Mouse (Mus musculus): ENCODE results near the gene Ftl1-ps1.

The Ftl1-ps1 gene

DNA sequence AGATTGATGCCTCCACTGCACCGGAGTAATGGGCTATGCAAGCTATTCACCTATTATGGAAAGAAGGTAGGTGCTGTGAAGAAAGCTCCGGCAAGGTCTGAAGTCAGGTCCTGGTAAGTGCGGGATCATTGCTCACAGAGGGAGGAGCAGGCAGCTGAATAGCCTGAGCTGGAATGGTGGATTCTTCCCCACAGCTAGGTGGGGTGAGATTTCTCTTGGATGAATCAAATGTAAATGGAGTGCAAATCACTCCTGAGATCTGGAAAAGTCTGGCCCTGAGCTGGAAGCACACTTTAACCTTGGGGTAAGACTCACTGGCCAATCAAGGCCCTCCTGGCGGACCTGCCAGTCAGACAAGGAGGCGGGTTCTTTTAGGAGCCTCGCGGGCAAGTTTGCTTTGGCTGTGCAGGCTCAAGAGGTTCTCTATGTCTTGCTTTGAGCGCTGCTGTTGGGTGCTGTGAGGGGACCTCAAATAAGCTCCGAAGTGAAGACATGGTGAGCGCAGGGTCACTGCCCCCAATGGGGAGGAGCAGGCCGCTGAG, at the start of gene Ftl1-ps1:
TSS of gene Ftl1-ps1 (plus strand) at position 397 of the 542 bp plus-strand sequence.
- DNase-seq, result no peak

DNA sequence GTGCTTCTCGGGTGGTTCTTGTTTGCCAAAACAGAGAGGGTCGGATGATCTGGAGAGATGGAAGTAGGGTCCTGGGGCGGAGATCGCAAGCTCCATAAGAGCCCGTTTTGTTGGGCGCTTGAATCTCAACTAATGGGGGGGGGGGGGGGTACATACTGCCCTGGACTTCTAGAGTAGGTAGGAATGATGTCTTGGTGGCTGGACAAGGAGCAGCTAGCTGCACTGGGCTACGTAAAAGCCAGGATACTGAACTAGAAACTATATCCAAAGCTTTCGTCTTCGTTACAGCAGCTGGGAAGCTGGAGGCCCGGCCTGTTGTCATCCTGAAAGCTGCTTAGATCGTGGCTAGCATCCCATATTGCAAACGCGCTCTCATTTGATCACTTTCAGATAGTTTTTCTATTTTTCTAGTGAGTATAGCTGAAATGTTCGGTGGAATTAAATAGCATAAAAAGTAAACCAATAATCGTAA, 49.0 kb upstream of the Ftl1-ps1 start:
- DNase-seq, result peak; percentile 21

- no peak for DNase-seq
Measured at GRCm38 (mm10) chr13:74356491-74356890, 43.0 kb upstream of the Ftl1-ps1 start.

- no peak for DNase-seq
Measured at GRCm38 (mm10) chr13:74362218-74362617, 37.3 kb upstream of the Ftl1-ps1 start.

GRCm38 (mm10) chr13:74363176-74363858, 36.2 kb upstream of the Ftl1-ps1 start:
- DNase-seq, result no peak

- DNase-seq, result no peak
Measured at GRCm38 (mm10) chr13:74363859-74364235, 35.6 kb upstream of the Ftl1-ps1 start, which contains the start of gene Lrrc14b. TSS of gene Lrrc14b (minus strand) at chr13:74364005.

DNA sequence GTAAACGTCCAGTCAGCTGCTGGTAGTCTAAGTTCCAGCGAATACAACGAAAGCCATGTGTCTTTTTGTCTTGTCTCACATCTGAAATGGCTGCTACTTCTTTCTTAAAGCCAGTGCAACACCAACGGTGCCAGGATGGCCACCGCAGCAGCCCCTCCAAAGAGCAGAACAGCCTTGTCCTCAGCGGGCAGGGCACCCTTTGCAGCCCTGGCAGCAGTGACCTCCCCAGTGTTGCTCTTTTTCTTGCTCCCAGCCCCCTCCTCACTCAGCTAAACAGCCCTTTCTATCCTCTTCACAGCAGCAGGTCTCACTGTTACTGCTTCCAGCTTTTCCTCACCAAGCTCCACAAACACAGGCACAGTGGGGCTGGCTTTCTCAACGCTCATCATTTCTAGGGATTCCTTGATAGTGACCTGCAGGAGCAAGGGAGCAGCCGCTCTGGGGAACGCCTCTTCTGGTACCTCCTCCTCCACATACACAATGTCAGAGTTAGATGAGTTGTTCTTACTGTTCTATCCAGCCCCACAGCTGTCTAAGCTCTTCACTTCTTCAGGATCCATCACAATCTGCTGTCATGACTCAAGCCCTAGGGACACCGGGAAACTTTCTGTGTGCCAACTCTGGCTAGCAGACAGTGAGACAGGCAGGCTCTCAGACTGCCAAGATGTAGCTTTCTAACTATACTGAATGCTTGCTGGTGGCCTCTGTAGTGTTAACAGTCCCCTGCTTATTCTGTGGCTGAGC, 17.8 kb upstream of the Ftl1-ps1 start:
- no peak for DNase-seq

DNA sequence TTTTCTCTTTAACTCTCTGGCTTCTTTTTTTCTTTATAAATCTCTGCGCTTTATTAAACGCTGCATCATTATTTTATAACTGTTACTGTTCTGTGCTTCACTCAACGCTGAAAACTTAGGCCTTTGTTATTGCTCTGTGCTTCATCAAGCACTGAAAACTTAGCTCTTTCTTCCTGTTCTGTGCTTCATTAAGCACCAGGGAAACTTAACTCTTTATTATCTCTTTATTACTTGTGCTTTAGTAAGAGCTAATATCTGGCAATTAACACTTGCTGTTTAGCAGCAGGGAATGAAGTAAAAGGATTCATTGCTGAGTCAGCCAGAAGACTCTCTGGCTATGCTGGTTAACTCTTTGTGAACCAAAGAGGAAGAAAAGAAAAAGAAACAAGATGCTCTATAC, 17.2 kb upstream of the Ftl1-ps1 start:
- no peak for DNase-seq

DNA sequence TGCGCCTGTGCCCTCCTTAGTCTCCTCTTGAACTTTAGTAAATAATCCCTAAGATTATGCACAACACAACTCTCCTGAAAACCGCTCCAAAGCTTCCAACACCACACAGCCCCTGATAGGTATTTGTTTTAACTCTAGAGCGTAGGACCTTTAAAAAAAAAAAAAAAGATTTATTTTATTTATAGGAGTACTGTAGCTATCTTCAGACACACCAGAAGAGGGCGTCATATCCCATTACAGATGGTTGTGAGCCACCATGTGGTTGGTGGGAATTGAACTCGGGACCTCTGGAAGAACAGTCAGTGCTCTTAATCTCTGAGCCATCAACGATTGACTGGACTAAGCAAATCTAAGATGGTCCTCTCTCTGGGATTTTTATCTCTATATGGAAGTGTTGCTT, 9.8 kb upstream of the Ftl1-ps1 start:
- no peak for DNase-seq

- DNase-seq, result peak; percentile 62
Measured at GRCm38 (mm10) chr13:74390371-74390990, 9.0 kb upstream of the Ftl1-ps1 start, which contains the start of gene Zfp72. TSS of gene Zfp72 (minus strand) at chr13:74390836.

DNA sequence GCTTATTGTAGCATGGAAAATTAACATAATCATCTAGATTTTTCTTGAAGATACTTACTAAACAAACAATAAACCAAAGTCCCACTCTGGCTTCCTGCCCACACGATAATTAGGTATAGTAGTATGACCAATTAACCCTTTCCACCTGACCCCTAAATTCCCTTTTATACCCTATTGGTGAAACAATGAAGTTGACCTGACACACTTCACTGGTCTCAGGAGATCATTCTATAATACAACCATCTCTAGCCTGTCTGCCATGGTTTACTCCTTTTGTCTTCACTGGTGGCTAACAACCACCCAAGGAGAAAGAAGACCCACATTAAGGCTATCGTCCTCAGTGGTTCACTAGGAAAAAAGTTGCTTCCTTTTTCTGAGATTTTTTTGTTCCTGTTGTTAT, 8.3 kb upstream of the Ftl1-ps1 start:
- DNase-seq, result no peak

- DNase-seq, result no peak
Measured at GRCm38 (mm10) chr13:74439895-74440294, 40.4 kb downstream of the Ftl1-ps1 start.
